12 mouse cellular contexts compared by ENCODE assay signal in genomic region chr5:144247906-144248585, GRCm38 (mm10). TPM values are rescaled to one million over a fixed set of nuclear protein-coding genes. Genes with fewer than 3 reads are reported as not detected.
DNase-seq lines count a peak whose midpoint lies in the region; ATAC-seq and TF ChIP-seq lines count a peak whose summit lies in the region.
"Had no signal": no experiment of that assay in that cellular context is flagged by ENCODE, and none has a peak within 500 bp of the region (broad histone marks: within the 10 kb centered on the region; RNA-seq: fewer than 3 reads in every experiment).

No protein-coding gene starts in this region.

- no peak overlapping the region for H3K4me2 ChIP-seq in liver, embryonic 12.5 days
- H3K4me2 ChIP-seq in heart, embryonic 13.5 days: no peak overlapping the region
- H3K4me2 ChIP-seq in lung, embryonic 15.5 days: no peak overlapping the region
- H3K4me2 ChIP-seq in stomach, embryonic 16.5 days (ENCODE audit: low read depth, low read length): no peak overlapping the region
- H3K4me2 ChIP-seq: hindbrain, embryonic 12.5 days; midbrain, embryonic 12.5 days had no signal

- H3K36me3 ChIP-seq in liver, adult 2 months (ENCODE audit: control insufficient read depth, insufficient read depth, low read length): no peaks in the 10 kb centered on the region
- H3K36me3 ChIP-seq in liver, embryonic 12.5 days: no peaks in the 10 kb centered on the region
- H3K36me3 ChIP-seq in heart, embryonic 13.5 days: no peaks in the 10 kb centered on the region
- H3K36me3 ChIP-seq in lung, embryonic 15.5 days: no peaks in the 10 kb centered on the region
- H3K36me3 ChIP-seq in stomach, embryonic 16.5 days (ENCODE audit: control insufficient read depth, insufficient read depth, low read length): no peaks in the 10 kb centered on the region
- H3K36me3 ChIP-seq: hindbrain, embryonic 12.5 days; midbrain, embryonic 12.5 days had no signal

- H3K79me2 ChIP-seq in liver, adult 2 months (ENCODE audit: control insufficient read depth, insufficient read depth, low read length): no peaks in the 10 kb centered on the region

- no peak for ATAC-seq in liver, embryonic 12.5 days
- ATAC-seq in heart, embryonic 13.5 days (ENCODE audit: extremely low read depth, insufficient number of reproducible peaks, low FRiP score, low TSS enrichment): no peak
- ATAC-seq in lung, embryonic 15.5 days (ENCODE audit: borderline replicate concordance, extremely low read depth, low FRiP score, low TSS enrichment): peak; percentile 25; the same call in 1 of the 2 replicates
- peak; percentile 77 for ATAC-seq in stomach, embryonic 16.5 days (ENCODE audit: insufficient read depth, low FRiP score)

- H3K9ac ChIP-seq in liver, adult 2 months (ENCODE audit: low read depth, low read length): no peak overlapping the region
- H3K9ac ChIP-seq in liver, embryonic 12.5 days: no peak overlapping the region
- no peak overlapping the region for H3K9ac ChIP-seq in heart, embryonic 13.5 days
- no peak overlapping the region for H3K9ac ChIP-seq in lung, embryonic 15.5 days
- no peak overlapping the region for H3K9ac ChIP-seq in stomach, embryonic 16.5 days (ENCODE audit: low read length)
- H3K9ac ChIP-seq: hindbrain, embryonic 12.5 days; midbrain, embryonic 12.5 days had no signal

- H3K9me3 ChIP-seq in liver, embryonic 12.5 days (replicated peaks): peaks cover 6% of the 10 kb centered on the region; the same call in 1 of the 2 replicates
- no peaks in the 10 kb centered on the region for H3K9me3 ChIP-seq in heart, embryonic 13.5 days
- H3K9me3 ChIP-seq in lung, embryonic 15.5 days: peaks cover 3% of the 10 kb centered on the region; the same call in 1 of the 2 replicates
- H3K9me3 ChIP-seq in stomach, embryonic 16.5 days (replicated peaks; ENCODE audit: control insufficient read depth, low read length): no peaks in the 10 kb centered on the region

- no peak for TF ChIP-seq CTCF in liver, adult 2 months (IDR thresholded peaks at IDR 0.05; ENCODE audit: low read depth, low read length)

- H3K27me3 ChIP-seq in liver, adult 2 months (ENCODE audit: control insufficient read depth, insufficient read depth, low read length): no peaks in the 10 kb centered on the region
- H3K27me3 ChIP-seq in liver, embryonic 12.5 days (replicated peaks): no peaks in the 10 kb centered on the region
- H3K27me3 ChIP-seq in heart, embryonic 13.5 days (replicated peaks): no peaks in the 10 kb centered on the region
- no peaks in the 10 kb centered on the region for H3K27me3 ChIP-seq in lung, embryonic 15.5 days
- H3K27me3 ChIP-seq in stomach, embryonic 16.5 days (ENCODE audit: control insufficient read depth, insufficient read depth, low read length): no peaks in the 10 kb centered on the region
- H3K27me3 ChIP-seq: hindbrain, embryonic 12.5 days; midbrain, embryonic 12.5 days had no signal

- no peak overlapping the region for H3K4me3 ChIP-seq in liver, adult 2 months (ENCODE audit: insufficient read depth, low read depth, low read length)
- H3K4me3 ChIP-seq in liver, embryonic 12.5 days: no peak overlapping the region
- no peak overlapping the region for H3K4me3 ChIP-seq in heart, embryonic 13.5 days
- no peak overlapping the region for H3K4me3 ChIP-seq in lung, embryonic 15.5 days
- no peak overlapping the region for H3K4me3 ChIP-seq in stomach, embryonic 16.5 days (replicated peaks; ENCODE audit: low read length)
- H3K4me3 ChIP-seq: hindbrain, embryonic 12.5 days; left cerebral cortex, adult 2 months; midbrain, embryonic 12.5 days had no signal

- no peak for TF ChIP-seq POLR2A in liver, adult 2 months (IDR thresholded peaks at IDR 0.05; ENCODE audit: extremely low read depth, insufficient read depth, low read length)

- H3K27ac ChIP-seq in liver, adult 2 months (replicated peaks; ENCODE audit: insufficient read depth, low read depth, low read length): no peak overlapping the region; the same call in 1 of the 2 replicates
- H3K27ac ChIP-seq in liver, embryonic 12.5 days: no peak overlapping the region
- H3K27ac ChIP-seq in heart, embryonic 13.5 days (replicated peaks): peak overlapping the region; percentile 16; the same call in 1 of the 2 replicates
- peak overlapping the region; percentile 82 for H3K27ac ChIP-seq in lung, embryonic 15.5 days
- peak overlapping the region; percentile 77 for H3K27ac ChIP-seq in stomach, embryonic 16.5 days (ENCODE audit: low read length)
- H3K27ac ChIP-seq: hindbrain, embryonic 12.5 days; left cerebral cortex, adult 2 months; midbrain, embryonic 12.5 days had no signal

- H3K4me1 ChIP-seq in liver, adult 2 months (ENCODE audit: control insufficient read depth, insufficient read depth, low read length): peaks cover 7% of the 10 kb centered on the region
- peaks cover 7% of the 10 kb centered on the region; the same call in 1 of the 2 replicates for H3K4me1 ChIP-seq in liver, embryonic 12.5 days
- H3K4me1 ChIP-seq in heart, embryonic 13.5 days: peaks cover 16% of the 10 kb centered on the region
- peaks cover 18% of the 10 kb centered on the region for H3K4me1 ChIP-seq in lung, embryonic 15.5 days
- peaks cover 8% of the 10 kb centered on the region; the same call in 1 of the 2 replicates for H3K4me1 ChIP-seq in stomach, embryonic 16.5 days (ENCODE audit: control insufficient read depth, insufficient read depth, low read length)
- H3K4me1 ChIP-seq: midbrain, embryonic 12.5 days had no signal

- peak; percentile 97 for DNase-seq in liver, adult 2 months (ENCODE audit: extremely low read depth, low read depth, low spot score)
- DNase-seq in embryo, embryonic 10 days (ENCODE audit: low spot score): no peak
- DNase-seq in cerebellum, adult 9-11 months: no peak
- DNase-seq: cerebellum, adult 8-10 months; thymus, postnatal 4 days had no signal

- WGBS in liver, adult 2 months: 5% methylated on average over 10 of the region's 10 CpGs
- WGBS in liver, embryonic 12.5 days (ENCODE audit: insufficient replicate concordance): 45% methylated on average over 10 of the region's 10 CpGs
- WGBS in heart, embryonic 13.5 days: 47% methylated on average over 10 of the region's 10 CpGs
- WGBS in lung, embryonic 15.5 days: 32% methylated on average over 10 of the region's 10 CpGs
- 39% methylated on average over 10 of the region's 10 CpGs for WGBS in stomach, embryonic 16.5 days

RNA-seq across cellular contexts. Expression of gene Bri3, which starts 3.8 kb away (rescaled TPM):
- 24.9 and 29.5 TPM in 2 replicates for total RNA-seq in liver, adult 2 months (2014; rRNA removed)
- 74.6 and 85.7 TPM in 2 replicates for polyA plus RNA-seq in liver, adult 2 months (2012; rRNA removed)
- polyA plus RNA-seq in liver, embryonic 12.5 days (2016; fragmentation: Nextera tagmentation; extraction: Ambion mirVana): 37.7 and 40.3 TPM in 2 replicates
- 126 and 137 TPM in 2 replicates for polyA plus RNA-seq in heart, embryonic 13.5 days (2015; fragmentation: Nextera tagmentation; extraction: Ambion mirVana)
- 123 and 129 TPM in 2 replicates for polyA plus RNA-seq in lung, embryonic 15.5 days (2015; fragmentation: Nextera tagmentation; extraction: Ambion mirVana)
- polyA plus RNA-seq in stomach, embryonic 16.5 days (2015; fragmentation: Nextera tagmentation; extraction: Ambion mirVana): 88.0 and 93.6 TPM in 2 replicates

RNA-seq across cellular contexts. Expression of gene Tecpr1, which starts 24.6 kb away (rescaled TPM):
- 5.9 and 6.6 TPM in 2 replicates for total RNA-seq in liver, adult 2 months (2014; rRNA removed)
- polyA plus RNA-seq in liver, adult 2 months (2012; rRNA removed): 9.3 and 13.0 TPM in 2 replicates
- 4.8 TPM in 2 replicates for polyA plus RNA-seq in liver, embryonic 12.5 days (2016; fragmentation: Nextera tagmentation; extraction: Ambion mirVana)
- 14.7 and 15.3 TPM in 2 replicates for polyA plus RNA-seq in heart, embryonic 13.5 days (2015; fragmentation: Nextera tagmentation; extraction: Ambion mirVana)
- 21.2 and 25.1 TPM in 2 replicates for polyA plus RNA-seq in lung, embryonic 15.5 days (2015; fragmentation: Nextera tagmentation; extraction: Ambion mirVana)
- polyA plus RNA-seq in stomach, embryonic 16.5 days (2015; fragmentation: Nextera tagmentation; extraction: Ambion mirVana): 24.7 and 25.4 TPM in 2 replicates

RNA-seq across cellular contexts. Expression of gene Bhlha15, which starts 58.0 kb away (rescaled TPM):
- 0.13 and 0.18 TPM in 2 replicates for total RNA-seq in liver, adult 2 months (2014; rRNA removed)
- 0.04 and 0.70 TPM in 2 replicates for polyA plus RNA-seq in liver, adult 2 months (2012; rRNA removed)
- 0.86 and 0.94 TPM in 2 replicates for polyA plus RNA-seq in liver, embryonic 12.5 days (2016; fragmentation: Nextera tagmentation; extraction: Ambion mirVana)
- 0.24 and 0.33 TPM in 2 replicates for polyA plus RNA-seq in heart, embryonic 13.5 days (2015; fragmentation: Nextera tagmentation; extraction: Ambion mirVana)
- polyA plus RNA-seq in lung, embryonic 15.5 days (2015; fragmentation: Nextera tagmentation; extraction: Ambion mirVana): 0.44 and 0.46 TPM in 2 replicates
- polyA plus RNA-seq in stomach, embryonic 16.5 days (2015; fragmentation: Nextera tagmentation; extraction: Ambion mirVana): 21.3 and 23.0 TPM in 2 replicates
- polyA plus RNA-seq: midbrain, embryonic 12.5 days had no signal

Comparison
In these comparisons a context has a peak if more than half of its experiments do, and no peak if none do; other contexts are left out.
1. H3K27ac ChIP-seq: peak in heart, embryonic 13.5 days (single experiment), lung, embryonic 15.5 days (single experiment) and stomach, embryonic 16.5 days (single experiment); none in liver, adult 2 months (single experiment) and liver, embryonic 12.5 days (single experiment).
2. ATAC-seq: peak in lung, embryonic 15.5 days (single experiment) and stomach, embryonic 16.5 days (single experiment); none in liver, embryonic 12.5 days (single experiment) and heart, embryonic 13.5 days (single experiment).
3. RNA of gene Bhlha15, which starts 58.0 kb away (polyA plus RNA-seq): 21.3 to 23.0 TPM in stomach, embryonic 16.5 days; 0.86 to 0.94 TPM in liver, embryonic 12.5 days, 0.04 to 0.70 TPM in liver, adult 2 months, 0.44 to 0.46 TPM in lung, embryonic 15.5 days and 0.24 to 0.33 TPM in heart, embryonic 13.5 days; every median in the first group is over 10 times any median in the second.